Mouse (Mus musculus) gastrocnemius, adult 18-20 months (tissue): ENCODE measurements around the gene Dclk1. TPM values are rescaled to one million over a fixed set of nuclear protein-coding genes. Genes with fewer than 3 reads are reported as not detected.

Experiments used
- DNase-seq: peaks from one replicate; pipeline ENCODE4 v3.0.0; 2021; ENCODE audit warnings: low spot score
- total RNA-seq, 2 experiments: library from RNA; stranded (reverse); gene quantifications; 2 replicates each; pipeline ENCODE4 v1.2.3; 2021

The Dclk1 gene
- total RNA-seq, 2 experiments from 2014 or later, result 1.7 to 3.1 TPM

DNA sequence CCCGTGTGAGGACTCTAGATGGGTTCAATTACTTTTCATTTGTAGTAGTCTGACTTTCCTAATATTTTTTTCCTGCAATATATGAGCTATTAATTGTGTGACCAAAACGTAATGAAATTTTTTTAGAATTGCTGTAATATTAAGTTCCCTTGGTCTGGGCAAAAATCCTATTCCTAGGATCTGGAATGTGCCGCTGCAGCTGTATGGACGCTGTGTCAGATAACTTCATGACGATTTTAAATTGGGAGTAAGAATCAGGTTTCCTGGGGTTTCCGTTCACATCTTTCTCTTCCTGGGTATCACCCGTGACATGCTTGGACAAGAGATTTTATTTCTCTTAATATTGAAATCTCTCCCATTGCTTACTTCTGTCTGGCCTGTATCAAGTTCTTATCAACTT, 253.1 kb downstream of the Dclk1 start:
- no peak for DNase-seq

DNA sequence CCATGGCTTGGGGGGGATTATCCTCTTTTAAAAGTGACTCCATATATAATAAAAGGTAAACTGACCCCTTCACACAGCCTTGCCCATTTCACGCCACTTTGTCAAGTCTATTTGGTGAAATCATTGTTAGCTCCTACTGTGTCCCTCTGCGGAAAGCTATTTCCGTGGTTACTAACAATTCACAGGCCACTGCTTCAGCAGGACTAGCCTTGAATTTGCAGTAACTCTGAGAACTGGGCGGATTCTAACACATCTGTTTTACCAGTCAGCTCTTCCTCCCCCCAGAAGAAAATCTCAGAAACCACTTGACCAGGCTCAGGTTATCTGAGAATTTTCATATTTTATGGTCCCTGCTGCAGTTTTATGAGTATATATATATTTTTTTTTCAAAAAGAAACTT, 253.7 kb downstream of the Dclk1 start:
- no peak for DNase-seq

DNA sequence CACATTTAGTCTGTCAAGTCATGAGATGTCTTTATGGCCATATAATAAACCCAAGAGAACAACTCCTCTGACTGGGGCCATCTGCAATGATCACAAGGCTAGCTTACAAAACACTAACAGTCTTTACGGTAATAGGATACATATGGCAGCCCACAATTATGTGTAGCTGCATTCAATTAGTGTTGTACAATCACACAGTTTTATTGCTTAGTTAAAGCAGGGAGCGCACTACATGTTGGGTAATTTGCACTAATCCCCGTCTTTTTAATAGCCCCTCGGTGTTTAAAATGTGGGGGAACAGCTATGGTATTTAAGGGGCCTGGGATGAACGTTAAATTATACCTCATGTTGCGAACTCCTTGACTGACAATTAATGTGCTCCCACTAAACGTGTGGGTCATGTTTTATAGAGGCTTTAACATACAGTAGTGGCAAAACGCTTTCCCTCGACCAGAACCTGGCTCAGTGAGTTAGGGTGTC, 254.3 kb downstream of the Dclk1 start:
- no peak for DNase-seq

DNA sequence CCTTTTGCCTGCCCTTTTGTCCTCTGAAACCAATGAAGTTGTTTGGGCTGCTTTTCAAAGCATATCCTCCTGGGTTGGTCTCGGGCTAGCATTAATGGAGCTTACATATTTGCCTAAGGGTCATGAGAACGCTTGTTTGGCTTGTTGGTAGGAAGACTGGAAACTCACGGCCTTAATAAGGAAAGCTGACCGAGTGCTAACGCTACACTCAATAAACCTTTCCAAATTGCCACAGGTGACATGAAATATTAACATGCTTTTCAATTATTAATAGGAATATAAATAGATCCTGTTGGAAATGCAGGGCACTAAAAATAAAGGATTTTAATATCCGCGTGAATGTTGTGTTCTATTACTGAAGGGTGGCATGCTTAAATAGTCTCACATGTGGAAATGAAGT, 257.1 kb downstream of the Dclk1 start:
- no peak for DNase-seq

DNA sequence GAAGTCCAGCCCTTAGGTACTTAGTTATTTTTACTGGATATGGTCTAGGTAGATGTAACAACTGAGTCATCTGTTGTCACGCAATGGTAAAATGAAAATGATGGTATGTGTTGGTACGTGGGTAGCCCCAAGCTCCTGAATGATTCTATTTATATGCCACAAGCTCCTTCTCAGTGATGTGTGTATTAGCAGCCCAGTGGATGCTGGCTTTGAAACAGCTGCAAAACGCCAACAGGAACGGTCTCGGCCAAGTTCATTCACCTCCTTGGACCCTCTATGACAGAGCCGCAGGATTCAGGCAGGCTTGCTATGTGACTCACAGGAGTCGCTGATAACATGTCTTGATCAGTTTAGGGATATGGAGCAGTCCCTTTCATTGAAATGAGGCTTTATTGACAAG, 268.0 kb downstream of the Dclk1 start:
- DNase-seq, result no peak

DNA sequence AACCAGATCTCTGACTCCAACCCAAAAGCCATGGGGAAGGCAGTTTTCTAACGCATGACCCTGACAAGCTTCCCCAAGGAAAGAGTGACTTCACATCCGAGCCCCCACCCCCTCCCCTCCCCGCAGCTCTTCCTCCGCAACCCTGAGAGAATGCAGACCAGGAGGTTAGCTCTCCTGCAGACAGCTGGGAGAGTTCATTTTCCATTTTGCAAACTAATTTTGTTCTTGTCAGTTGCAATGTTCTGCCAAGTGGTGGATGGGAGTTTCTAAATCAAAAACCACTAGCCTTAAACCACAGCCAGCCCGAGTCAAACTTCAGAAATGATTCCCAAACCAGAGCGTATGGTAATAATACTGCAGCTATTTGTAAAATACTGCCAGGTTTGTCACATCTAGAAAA, 269.5 kb downstream of the Dclk1 start:
- DNase-seq, result no peak

DNA sequence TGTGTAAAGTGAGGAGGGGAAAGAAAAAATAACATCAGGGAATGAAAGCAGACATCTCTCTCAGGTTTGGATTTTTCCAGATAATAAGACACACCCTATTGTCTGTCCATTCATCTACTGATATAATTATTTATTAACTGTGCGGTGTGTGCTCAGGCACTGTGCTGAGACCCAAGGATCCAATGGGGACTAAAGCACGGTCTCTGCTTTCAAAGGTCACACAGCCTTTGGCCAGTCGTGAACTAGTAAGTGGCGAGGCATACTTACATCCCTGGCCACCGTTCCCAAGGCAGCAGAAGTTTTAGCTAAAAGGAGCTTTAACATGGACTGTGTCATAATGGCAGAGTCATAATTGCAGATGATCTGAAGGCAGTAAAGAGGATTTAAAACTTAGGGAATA, 273.8 kb downstream of the Dclk1 start:
- DNase-seq, result no peak

DNA sequence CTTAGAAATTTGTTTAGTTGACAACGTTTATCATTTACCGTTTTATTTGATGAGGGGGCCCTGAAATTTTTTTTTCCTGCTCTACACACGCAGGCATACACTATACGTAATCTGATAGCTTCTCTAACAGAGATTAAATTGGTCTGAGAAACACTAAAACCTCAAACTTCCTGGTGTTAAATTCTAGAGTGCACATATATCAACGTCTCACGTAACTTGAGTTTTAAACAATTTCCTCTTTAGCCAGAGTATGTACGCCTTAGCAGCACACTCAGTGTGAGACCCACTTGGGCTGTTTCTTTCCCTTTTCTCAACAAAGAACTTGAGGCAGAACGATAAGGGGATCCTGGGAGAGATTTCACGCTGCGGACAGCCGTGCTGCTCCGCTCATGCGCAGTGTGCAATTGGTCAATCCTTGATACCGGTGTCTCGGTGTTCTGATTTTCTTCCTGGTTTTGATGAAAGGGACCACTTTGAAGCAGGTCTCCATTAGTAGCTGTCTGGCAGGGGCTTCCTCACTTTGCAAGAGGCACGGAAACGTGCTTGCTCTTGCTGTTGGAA, 275.4 kb downstream of the Dclk1 start:
- no peak for DNase-seq

DNA sequence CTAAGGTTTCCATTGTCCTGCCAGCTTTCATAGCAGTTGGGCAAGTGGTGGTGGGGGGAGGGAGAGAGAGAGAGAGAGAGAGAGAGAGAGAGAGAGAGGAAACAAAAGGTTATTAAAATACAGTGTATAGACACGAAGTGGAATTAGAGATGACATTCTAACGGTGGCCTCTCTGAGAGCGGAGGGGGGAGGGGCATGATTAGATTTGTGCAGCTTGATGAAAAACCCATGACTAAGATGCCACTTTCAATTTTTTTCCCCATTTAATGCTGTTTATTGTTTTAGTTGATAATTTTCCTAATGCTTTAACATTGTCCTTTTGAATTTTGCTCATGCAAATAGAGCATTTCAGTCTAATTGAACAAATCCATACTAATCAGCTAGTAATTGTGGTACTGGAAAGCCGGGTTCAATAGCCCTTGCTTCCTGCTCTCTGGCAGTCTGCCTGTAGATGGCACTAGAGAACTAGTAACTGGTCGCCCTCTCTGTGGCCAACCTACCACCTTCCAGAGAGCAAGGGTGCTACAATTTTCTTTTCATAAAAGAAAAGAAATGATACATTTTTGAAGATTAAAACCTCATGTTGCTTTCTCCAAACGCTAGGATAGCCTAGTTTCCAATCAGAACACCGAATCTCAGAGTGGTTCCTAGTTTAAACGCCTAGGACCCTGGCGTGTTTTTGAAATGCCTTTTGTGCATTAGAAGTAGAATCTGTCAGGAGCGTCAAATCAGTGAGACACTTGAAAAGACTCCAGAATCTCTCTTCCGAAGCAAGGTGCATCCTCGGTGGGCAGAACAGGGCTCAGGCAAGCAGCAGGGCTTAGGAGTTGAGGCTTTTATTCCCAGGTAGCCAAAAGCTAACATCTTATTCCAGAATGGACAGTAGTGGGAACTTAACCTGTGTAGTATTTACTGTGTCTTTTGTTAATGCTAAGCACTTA, 278.3 kb downstream of the Dclk1 start:
- DNase-seq, result peak; percentile 74

DNA sequence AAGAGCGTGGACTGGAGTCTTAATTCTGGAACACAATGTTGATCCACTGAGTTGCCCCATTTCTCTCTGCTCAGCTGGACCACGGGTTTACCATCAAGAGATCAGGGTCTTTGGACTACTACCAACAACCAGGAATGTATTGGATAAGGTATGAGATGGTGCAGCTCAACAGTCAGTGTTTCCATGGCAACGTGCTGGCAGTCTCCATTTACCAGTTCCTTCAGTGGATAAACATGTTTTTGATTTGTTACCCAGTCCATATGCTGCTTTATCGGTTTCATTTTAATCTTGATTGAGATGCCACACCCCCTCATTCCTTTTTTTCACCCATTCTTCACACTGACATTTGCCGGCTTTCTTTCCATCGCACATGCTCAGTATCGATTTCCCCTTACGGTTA, 279.6 kb downstream of the Dclk1 start:
- no peak for DNase-seq

DNA sequence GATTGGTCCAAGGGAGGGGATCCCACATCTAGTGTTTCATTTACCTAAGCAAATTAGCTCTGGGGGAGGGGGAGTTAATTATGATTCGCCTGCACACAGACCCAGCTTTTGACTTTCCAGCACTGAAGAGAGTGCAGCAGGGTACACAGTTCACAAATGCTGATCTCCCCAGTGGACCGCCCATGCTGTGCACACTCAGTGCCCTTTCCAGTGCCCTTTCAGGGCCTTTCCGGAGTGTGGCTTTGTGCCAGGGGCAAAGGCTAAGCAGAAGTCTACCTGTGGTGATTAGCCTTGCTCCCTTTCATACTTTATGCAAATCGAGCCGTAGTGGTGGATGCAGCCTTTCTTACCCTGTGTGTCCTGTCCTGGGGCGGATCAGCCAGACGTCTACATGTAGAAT, 281.1 kb downstream of the Dclk1 start:
- no peak for DNase-seq

DNA sequence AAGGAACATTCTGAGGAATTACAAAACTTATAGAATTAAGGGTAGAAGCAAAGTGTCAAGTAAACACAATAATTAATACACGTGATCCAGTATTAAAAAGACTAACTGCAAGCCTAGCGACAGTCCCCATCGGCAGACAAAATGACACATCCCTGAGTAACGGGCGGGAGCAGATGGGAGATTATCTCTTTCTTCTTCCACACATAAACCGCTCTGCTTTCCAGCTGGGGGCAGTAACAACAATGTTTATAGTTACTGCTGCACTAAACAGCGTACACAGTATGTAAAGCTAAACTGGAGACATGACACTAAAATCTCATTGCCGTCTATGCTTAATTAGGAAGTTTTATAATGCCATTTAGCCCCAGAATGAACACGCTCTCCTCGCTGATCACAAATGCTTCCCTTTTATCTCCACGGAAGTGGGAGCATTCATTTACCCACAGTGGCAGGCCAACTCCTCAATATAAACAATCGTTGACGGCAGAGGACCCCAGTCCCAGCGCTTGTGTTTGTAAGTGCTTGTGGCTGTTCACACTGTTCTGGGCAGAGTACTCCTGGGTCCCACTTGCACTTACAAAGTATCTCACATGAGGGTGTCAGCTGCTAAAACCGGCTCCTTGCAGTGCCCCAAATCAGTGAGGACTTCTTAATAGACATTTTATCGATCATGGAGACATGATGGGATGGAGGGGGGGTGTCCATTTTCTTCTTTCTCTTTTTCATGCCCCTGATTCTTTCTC, 281.7 kb downstream of the Dclk1 start:
- DNase-seq, result no peak

DNA sequence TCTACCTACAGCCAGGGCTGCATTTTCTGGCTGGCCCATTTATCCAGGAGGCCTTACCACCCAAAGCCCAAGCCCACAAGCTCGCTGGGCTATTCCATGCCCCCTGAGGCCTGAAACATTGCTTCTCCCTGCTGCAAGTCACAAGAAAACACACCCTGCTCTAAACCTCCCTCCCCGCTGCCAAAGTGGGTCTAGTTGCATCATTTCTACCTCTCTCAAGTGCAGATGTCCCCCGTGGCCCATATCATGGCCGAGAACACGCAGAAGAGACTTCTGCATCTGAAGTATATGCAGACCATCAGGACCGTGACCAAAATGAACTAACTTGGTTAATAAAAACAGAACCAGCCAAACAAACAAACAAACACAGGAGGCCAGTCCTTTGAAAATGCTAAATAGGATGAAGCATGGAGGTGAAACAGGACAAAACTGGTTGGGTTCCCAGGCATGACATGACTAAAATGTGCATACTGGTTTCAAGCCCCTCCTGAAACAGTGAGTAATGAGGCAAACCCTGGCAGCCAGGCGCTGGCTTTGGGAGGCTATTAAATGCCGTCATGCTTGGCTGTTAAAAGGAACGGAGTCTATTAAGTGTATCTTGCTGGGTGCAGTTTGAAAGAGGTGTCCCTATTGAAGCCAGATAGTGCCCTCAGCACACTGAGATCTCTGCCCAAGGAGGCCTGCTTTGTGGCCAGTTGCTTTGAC, 282.5 kb downstream of the Dclk1 start:
- DNase-seq, result peak; percentile 64

DNA sequence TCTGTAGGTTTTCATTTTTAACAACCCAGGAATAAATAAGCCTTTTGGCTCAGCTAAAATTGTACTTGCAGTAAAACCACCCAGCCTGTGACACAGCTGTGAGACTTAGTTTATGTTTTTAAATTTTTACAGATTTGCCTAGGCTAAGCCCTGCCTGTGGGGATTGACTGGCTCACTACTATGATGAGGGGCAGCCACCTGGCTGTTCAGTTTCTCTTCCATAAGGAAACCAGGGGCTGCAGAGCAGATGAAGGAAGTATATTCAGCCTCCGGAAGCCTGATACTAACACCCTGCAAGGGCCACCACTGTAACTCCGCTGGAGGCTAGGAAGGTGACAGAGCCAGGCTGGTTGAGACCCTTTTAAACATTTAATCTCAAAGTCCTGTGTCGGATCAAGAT, 284.3 kb downstream of the Dclk1 start:
- no peak for DNase-seq

DNA sequence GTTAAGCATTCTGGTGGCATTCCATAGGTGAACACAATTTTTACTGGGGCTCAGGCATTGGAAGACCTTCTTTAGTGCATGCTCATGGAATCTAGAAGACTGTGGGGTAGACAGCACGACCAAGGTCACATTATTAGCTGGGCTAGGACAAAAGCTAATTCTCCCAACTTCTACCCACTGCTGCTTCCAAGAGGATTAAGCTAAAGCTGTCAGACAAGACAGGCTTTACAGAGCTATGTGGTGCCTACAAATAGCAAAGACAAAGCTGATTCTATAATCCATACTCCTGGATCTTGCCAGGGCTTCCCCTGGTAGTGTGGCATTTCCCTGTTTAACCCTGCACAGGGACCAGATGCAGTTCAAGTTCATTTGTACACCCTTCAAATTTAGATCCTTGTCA, 285.4 kb downstream of the Dclk1 start:
- no peak for DNase-seq

DNA sequence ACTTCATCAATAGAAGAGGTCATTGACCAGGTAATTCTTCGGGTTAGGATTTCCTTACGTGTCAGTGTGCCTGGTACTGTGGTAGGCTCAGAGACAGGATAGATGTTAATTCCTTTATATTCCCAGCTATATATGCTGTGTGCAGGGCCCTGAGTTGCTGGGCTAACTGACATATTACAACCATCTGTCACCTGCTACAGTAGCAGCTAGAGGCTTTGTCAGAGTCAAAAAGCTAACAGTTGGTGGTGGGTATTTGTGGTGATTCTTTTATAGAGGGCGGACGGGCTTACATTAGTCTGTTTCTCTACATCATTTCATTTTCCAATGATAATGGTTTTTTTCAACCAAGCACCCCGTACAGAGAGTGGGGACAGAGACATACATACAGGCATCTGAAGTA, 285.8 kb downstream of the Dclk1 start:
- DNase-seq, result no peak

DNA sequence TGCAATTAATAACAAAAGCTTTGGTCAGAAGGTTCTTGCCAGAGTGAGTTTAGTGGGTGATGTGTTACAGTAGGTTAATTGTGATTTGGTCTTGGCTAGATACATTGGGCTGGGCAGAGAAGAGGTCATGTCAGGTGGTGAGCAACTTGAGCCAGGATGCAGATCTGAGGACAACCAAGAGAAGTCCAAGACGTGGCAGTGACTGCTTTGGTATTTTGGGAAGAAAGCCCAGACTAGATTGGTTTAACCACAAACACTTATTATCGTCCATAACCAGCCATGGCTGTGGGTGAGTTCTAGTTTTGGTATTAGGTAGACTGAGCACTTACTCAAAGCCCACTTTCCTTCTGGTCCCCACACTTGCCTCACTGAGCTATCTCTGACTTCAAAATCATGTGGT, 287.2 kb downstream of the Dclk1 start:
- no peak for DNase-seq

DNA sequence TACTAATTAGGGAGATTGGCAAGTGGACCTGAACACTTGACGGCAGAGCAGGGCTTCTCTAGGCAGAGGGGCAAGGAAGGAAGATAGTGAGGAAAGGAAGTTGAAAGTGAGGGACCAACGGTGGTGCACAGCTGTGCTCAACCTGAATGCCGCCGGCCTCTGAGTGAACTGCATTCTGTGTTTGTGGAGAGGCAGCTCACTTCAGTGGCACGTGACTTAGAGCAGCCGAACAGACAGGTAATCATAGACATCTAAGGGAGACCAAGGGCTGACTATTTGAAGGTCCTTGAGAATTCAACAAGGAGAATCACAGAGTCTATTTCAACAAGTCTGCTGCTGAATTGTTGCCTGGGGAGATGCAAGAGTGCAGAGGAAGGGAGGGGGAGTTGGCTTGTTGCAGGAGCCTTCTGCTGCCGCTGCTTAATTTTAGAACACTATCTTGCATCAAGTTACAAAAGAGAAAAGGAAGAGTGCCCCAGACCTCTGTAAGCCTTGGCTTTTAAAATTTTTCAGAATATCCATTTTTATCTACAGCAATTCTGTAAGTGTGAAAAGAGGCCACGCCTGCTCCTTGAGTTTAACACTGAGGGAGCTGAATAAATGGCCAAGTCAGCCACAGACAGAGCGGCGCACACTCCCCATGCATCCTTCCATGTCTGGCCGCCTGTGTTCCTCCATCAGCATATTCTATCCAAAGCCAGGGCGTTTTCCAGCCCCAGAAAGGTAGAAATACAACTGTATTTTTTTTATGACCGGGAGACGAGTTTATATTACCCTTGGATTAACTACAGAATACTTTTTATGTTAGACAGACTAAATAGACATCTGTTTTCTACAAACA, 289.3 kb downstream of the Dclk1 start:
- no peak for DNase-seq

DNA sequence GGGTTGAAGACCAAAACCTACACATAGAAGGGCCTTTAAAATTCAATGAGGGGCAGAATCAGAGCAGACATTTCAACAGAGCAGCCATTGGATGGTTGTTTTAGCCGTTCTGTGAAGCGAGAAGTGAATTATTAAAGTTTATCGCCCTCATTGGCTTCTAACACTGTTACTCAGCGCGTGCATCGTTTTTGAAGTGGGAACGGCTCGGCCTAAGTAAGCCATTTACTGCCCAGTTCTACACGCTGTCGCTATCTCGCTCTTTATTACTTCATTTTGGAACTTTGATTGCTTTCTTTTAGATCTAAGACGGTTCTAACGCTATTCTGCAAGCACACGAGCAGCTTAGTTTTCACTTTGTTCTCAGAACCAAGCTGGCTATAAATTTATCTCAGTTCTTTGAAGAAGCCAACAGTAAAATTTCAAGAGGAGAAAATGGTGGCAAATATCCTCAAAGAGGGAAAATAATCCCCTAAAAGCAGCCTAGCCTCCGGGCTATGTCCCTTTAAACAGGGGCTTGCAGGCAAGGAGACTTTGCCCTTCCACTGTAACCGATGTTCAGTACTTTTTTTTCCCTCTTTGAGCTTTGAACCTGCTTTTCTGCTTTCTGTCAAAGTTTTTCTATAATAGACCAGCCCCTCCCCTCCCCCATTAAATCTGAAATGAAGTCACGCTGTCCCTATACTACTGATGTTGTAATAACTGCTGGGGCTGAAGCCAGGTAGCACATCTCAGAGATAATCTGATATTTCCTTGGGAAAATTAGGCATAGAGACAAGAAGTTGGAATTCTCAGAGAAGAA, 290.2 kb downstream of the Dclk1 start:
- DNase-seq, result no peak
